Mouse (Mus musculus) C2C12 (cell line): ENCODE measurements around the gene Nsun7. TPM values are rescaled to one million over a fixed set of nuclear protein-coding genes. Genes with fewer than 3 reads are reported as not detected.

Experiments used
- H3K27me3 ChIP-seq: one replicate; pipeline ENCODE4 v1.6.1; 2011; ENCODE audit not compliant: control insufficient read depth, insufficient read depth, insufficient read length
- H3K36me3 ChIP-seq: one replicate; pipeline ENCODE4 v1.6.1; 2011; ENCODE audit not compliant: control insufficient read depth, insufficient read depth
- H3K4me3 ChIP-seq: one replicate; pipeline ENCODE4 v1.5.1; 2011; ENCODE audit warnings: mild to moderate bottlenecking, control low read depth; ENCODE audit not compliant: poor library complexity, insufficient read depth, severe bottlenecking
- H3K79me2 ChIP-seq: one replicate; pipeline ENCODE4 v1.6.1; 2011; ENCODE audit not compliant: control insufficient read depth, insufficient read depth
- H3K79me3 ChIP-seq: one replicate; pipeline ENCODE4 v1.6.1; 2011; ENCODE audit warnings: low read depth, control low read depth
- H3ac ChIP-seq: one replicate; pipeline ENCODE3; 2011; ENCODE audit warnings: low read depth; ENCODE audit not compliant: control insufficient read depth, insufficient read length
- CEBPB ChIP-seq: IDR thresholded peaks from one replicate; pipeline ENCODE4 v1.6.1; 2011; ENCODE audit warnings: low read depth, mild to moderate bottlenecking, control low read depth, moderate library complexity
- CTCF ChIP-seq: IDR thresholded peaks from one replicate; pipeline ENCODE4 v1.5.1; 2011; ENCODE audit not compliant: control insufficient read depth, insufficient read depth, insufficient read length
- FOSL1 ChIP-seq: IDR thresholded peaks from one replicate; pipeline ENCODE4 v1.8.0; 2011; ENCODE audit warnings: mild to moderate bottlenecking, low read length; ENCODE audit not compliant: poor library complexity, insufficient read depth, severe bottlenecking
- MAX ChIP-seq: IDR thresholded peaks from one replicate; pipeline ENCODE4 v1.6.1; 2011; ENCODE audit warnings: mild to moderate bottlenecking, control low read depth
- MYOD1 ChIP-seq: IDR thresholded peaks from one replicate; pipeline ENCODE4 v1.6.1; 2011; ENCODE audit warnings: low read depth; ENCODE audit not compliant: control insufficient read depth, insufficient read length
- MYOG ChIP-seq: IDR thresholded peaks from one replicate; pipeline ENCODE4 v1.6.1; 2011; ENCODE audit not compliant: control insufficient read depth, insufficient read length; ENCODE audit errors: extremely low read depth
- USF1 ChIP-seq: IDR thresholded peaks from one replicate; pipeline ENCODE4 v1.6.1; 2011; ENCODE audit warnings: low read depth, mild to moderate bottlenecking, control low read depth, moderate library complexity
- polyA plus RNA-seq: library from polyadenylated mRNA; unstranded; fragments of >200 nt; fragmentation: generic; extraction: Trizol; gene quantifications from one replicate; pipeline ENCODE4 v1.2.1, GENCODE M21; 2012; ENCODE audit warnings: missing spikeins

The Nsun7 gene
- polyA plus RNA-seq, 1 experiment, result 0.02 TPM

DNA sequence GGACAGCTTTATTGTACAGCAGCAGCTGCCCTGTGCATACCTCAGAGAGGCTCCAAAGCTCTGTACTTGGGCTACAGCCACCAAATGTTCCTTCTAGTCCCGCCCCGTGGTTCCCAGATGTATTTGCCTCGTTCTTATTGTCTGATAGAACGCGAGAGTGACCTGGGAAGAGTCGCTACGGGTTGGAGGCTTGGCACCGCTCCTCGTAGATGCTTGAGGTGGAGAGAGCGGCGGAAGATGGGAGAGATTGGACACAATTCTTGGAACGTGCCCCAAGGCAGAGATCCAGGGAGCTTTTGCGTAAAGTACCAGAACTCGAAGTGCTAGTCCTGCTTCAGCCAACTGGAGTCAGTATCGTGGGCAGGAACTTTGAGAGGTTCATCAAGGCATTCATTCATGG is 36.8 kb upstream of the Nsun7 start:
- H3K36me3 ChIP-seq, result no peaks in the 10 kb centered on the region
- no peak overlapping the region for H3K4me3 ChIP-seq
- no peak overlapping the region for H3ac ChIP-seq
- H3K79me2 ChIP-seq, result no peaks in the 10 kb centered on the region
- no peaks in the 10 kb centered on the region for H3K79me3 ChIP-seq
- no peaks in the 10 kb centered on the region for H3K27me3 ChIP-seq
- TF ChIP-seq MAX (no peak), MYOG (no peak), CEBPB (no peak), USF1 (no peak), CTCF (no peak), MYOD1 (no peak), FOSL1 (no peak)

DNA sequence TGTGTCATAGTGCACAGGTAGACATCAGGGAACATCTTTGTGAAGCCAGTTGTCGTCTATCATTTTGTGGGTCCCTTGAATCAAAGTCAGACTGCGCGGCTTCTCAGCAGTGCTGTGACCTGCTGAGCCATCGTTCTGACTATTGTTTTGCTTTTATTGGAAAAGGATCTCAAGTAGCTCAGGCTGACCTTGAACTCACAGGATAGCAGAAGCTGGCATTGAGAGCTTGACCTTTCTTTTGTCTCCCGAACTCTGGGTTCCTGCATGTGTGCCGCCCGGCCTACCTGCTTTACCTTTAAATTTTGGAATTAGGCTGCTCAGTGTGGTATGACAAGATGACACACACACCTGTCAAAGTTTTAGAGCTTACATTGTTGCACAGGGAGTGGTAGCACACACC is 33.2 kb upstream of the Nsun7 start:
- Histone ChIP-seq H3K27me3 (no peaks in the 10 kb centered on the region), H3K79me3 (no peaks in the 10 kb centered on the region), H3K79me2 (no peaks in the 10 kb centered on the region), H3K36me3 (no peaks in the 10 kb centered on the region), H3K4me3 (no peak overlapping the region), H3ac (no peak overlapping the region)
- TF ChIP-seq FOSL1, result no peak
- TF ChIP-seq MYOD1, result no peak
- TF ChIP-seq USF1, result no peak
- no peak for TF ChIP-seq MAX
- TF ChIP-seq CTCF, result no peak
- no peak for TF ChIP-seq MYOG
- no peak for TF ChIP-seq CEBPB

DNA sequence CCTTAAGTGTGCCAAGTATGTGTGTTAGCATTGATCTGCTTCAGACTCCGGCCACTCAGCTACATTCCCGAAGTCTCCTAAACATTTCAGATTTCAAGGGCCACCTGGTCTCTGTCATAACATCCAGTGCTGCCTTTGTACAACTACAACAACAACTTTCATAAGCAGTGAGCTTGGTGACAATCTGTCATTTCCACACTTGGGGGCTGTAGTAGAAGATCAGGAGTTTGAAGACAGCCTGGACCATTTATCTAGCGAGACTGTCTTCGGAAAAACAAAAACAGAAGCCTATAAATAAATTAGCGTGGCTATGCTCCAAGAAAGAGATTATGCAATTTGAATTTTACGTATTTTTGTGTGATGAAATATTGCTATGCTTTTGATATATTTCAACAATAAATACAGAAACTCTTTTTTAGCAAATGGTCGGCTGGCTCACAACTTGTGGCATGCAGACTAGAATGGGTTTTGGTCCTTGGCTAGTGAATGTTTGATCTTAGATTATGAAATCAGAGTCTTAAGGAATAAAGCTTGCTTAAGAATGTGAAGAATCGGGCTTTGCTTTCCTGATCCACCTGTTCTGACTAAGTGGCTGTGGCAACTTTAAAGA is 27.9 kb upstream of the Nsun7 start:
- TF ChIP-seq MYOG, result no peak
- TF ChIP-seq MYOD1, result no peak
- TF ChIP-seq FOSL1, result no peak
- no peak for TF ChIP-seq CTCF
- TF ChIP-seq CEBPB, result no peak
- no peak for TF ChIP-seq USF1
- TF ChIP-seq MAX, result no peak
- H3K79me2 ChIP-seq, result no peaks in the 10 kb centered on the region
- no peaks in the 10 kb centered on the region for H3K36me3 ChIP-seq
- H3K27me3 ChIP-seq, result no peaks in the 10 kb centered on the region
- no peaks in the 10 kb centered on the region for H3K79me3 ChIP-seq
- H3ac ChIP-seq, result no peak overlapping the region
- no peak overlapping the region for H3K4me3 ChIP-seq

DNA sequence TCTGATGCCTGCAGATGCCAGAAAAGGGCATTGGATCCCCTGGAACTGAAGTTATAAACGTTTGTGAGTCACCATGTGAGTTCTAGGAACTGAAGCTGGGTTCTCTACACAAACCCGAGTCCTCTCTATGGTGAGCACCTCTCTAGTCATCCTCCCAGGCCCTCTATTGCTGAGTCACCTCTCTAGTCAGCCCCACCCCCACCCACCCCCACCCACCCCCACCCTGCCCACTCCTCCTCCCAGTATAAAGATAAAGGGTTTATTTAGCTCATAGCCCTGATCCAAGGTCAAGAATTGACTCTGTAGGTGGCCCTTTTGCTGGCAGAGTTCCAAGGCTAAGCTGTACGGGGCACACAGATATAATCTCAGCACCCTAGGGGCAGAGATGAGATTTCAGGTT is 27.2 kb upstream of the Nsun7 start:
- TF ChIP-seq CTCF (no peak), MAX (no peak), MYOD1 (no peak), USF1 (no peak), CEBPB (no peak), MYOG (no peak), FOSL1 (no peak)
- Histone ChIP-seq H3K4me3 (no peak overlapping the region), H3K79me2 (no peaks in the 10 kb centered on the region), H3K79me3 (no peaks in the 10 kb centered on the region), H3K36me3 (no peaks in the 10 kb centered on the region), H3ac (no peak overlapping the region), H3K27me3 (no peaks in the 10 kb centered on the region)

DNA sequence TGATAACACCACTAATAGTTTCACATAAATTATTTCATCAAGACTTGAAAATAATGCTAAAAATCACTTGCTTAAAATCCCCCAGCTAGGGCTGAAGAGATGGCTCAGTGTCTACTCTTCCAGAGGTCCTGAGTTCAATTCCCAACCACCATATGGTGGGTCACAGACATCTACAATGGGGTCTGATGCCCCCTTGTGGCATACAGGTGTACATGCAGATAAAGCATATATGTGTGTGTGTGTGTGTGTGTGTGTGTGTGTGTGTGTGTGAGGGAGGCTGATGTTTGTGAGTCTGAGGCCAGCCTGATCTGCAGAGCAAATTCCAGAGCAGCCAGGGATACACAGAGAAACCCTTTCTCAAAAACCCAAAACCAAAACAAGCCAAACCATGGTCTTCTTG is 17.8 kb upstream of the Nsun7 start:
- Histone ChIP-seq H3K79me3 (no peaks in the 10 kb centered on the region), H3ac (no peak overlapping the region), H3K79me2 (no peaks in the 10 kb centered on the region), H3K27me3 (no peaks in the 10 kb centered on the region), H3K36me3 (no peaks in the 10 kb centered on the region), H3K4me3 (no peak overlapping the region)
- peak; percentile 24 for TF ChIP-seq CTCF
- no peak for TF ChIP-seq CEBPB
- no peak for TF ChIP-seq MAX
- no peak for TF ChIP-seq MYOG

DNA sequence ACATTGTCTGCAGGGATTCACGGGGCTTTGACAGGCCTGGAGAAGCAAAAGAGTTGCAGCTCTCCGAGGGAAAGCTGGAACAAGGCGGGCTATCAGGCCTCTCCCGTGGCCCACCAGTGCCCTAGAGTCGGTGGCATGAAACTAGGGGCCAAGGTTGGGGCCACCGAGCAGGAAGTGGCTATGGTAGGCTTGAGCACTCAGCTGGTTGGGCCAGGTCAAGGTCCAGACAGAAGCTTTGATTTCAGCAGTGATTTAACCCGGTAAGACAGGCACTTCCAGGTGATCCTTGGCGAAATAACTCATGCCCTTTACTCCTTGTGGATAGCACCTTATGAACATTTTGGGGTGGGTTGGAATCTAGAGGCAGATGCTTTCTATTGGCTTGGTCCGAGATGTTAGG is 16.2 kb upstream of the Nsun7 start:
- Histone ChIP-seq H3K27me3 (no peaks in the 10 kb centered on the region), H3K4me3 (no peak overlapping the region), H3K79me3 (no peaks in the 10 kb centered on the region), H3ac (no peak overlapping the region), H3K79me2 (no peaks in the 10 kb centered on the region), H3K36me3 (no peaks in the 10 kb centered on the region)
- TF ChIP-seq MYOD1, result no peak
- TF ChIP-seq USF1, result no peak
- no peak for TF ChIP-seq CEBPB
- TF ChIP-seq CTCF, result no peak
- no peak for TF ChIP-seq MYOG
- TF ChIP-seq FOSL1, result no peak
- no peak for TF ChIP-seq MAX
